Mouse (Mus musculus): ENCODE measurements around the gene Krtap1-3. TPM values are rescaled to one million over a fixed set of nuclear protein-coding genes. Genes with fewer than 3 reads are reported as not detected.

Gene Krtap1-3
- total and polyA plus RNA-seq, 2 experiments from 2014 or later, result not detected

- no peaks in the 10 kb centered on the region for H3K36me3 ChIP-seq (ENCODE audit: insufficient read depth, low read length)
- H3K9ac ChIP-seq (replicated peaks; ENCODE audit: low read length), result no peak overlapping the region
- 83% methylated on average over 6 of the region's 6 CpGs for WGBS
- H3K27ac ChIP-seq, result no peak overlapping the region
- ATAC-seq (no peak), DNase-seq (ENCODE audit: low spot score) (no peak)
- no peak overlapping the region for H3K4me2 ChIP-seq (ENCODE audit: low read depth, low read length)
- H3K4me1 ChIP-seq (ENCODE audit: insufficient read depth, low read length), result no peaks in the 10 kb centered on the region
- H3K27me3 ChIP-seq (ENCODE audit: insufficient read depth, low read length), result no peaks in the 10 kb centered on the region
- H3K4me3 ChIP-seq (ENCODE audit: low read length), result no peak overlapping the region
- no peak for TF ChIP-seq CTCF (IDR thresholded peaks at IDR 0.05; ENCODE audit: low read depth)
- no peaks in the 10 kb centered on the region for H3K9me3 ChIP-seq (ENCODE audit: low read length)
These were observed 28.6 kb downstream of the Krtap1-3 start for GRCm38 (mm10) chr11:99562580-99562979.

- Histone ChIP-seq H3K36me3 (ENCODE audit: insufficient read depth, low read length) (no peaks in the 10 kb centered on the region), H3K27ac (no peak within 1 kb of the TSS), H3K4me1 (ENCODE audit: insufficient read depth, low read length) (no peaks in the 10 kb centered on the region), H3K27me3 (ENCODE audit: insufficient read depth, low read length) (no peaks in the 10 kb centered on the region), H3K4me2 (ENCODE audit: low read depth, low read length) (no peak within 1 kb of the TSS), H3K9me3 (ENCODE audit: low read length) (no peaks in the 10 kb centered on the region), H3K4me3 (ENCODE audit: low read length) (no peak within 1 kb of the TSS), H3K9ac (replicated peaks; ENCODE audit: low read length) (no peak within 1 kb of the TSS)
- DNase-seq (ENCODE audit: low spot score) (no peak), ATAC-seq (no peak)
- no peak for TF ChIP-seq CTCF (IDR thresholded peaks at IDR 0.05; ENCODE audit: low read depth)
- 90% methylated on average over 9 of the region's 9 CpGs for WGBS
These were observed 31.8 kb downstream of the Krtap1-3 start, which contains the start of gene Gm11939 for GRCm38 (mm10) chr11:99559366-99559765. Gene Gm11939 (minus strand): TSS chr11:99559466.

- WGBS, result 85% methylated on average over 3 of the region's 3 CpGs
- TF ChIP-seq CTCF (IDR thresholded peaks at IDR 0.05; ENCODE audit: low read depth), result no peak
- Histone ChIP-seq H3K36me3 (ENCODE audit: insufficient read depth, low read length) (no peaks in the 10 kb centered on the region), H3K9ac (replicated peaks; ENCODE audit: low read length) (no peak overlapping the region), H3K4me2 (ENCODE audit: low read depth, low read length) (no peak overlapping the region), H3K4me1 (ENCODE audit: insufficient read depth, low read length) (no peaks in the 10 kb centered on the region), H3K9me3 (ENCODE audit: low read length) (no peaks in the 10 kb centered on the region), H3K27me3 (ENCODE audit: insufficient read depth, low read length) (no peaks in the 10 kb centered on the region), H3K27ac (no peak overlapping the region), H3K4me3 (ENCODE audit: low read length) (no peak overlapping the region)
- DNase-seq (ENCODE audit: low spot score) (no peak), ATAC-seq (no peak)
These were observed 33.0 kb downstream of the Krtap1-3 start for GRCm38 (mm10) chr11:99557976-99558745.

- no peaks in the 10 kb centered on the region for H3K27me3 ChIP-seq (ENCODE audit: insufficient read depth, low read length)
- no peaks in the 10 kb centered on the region for H3K36me3 ChIP-seq (ENCODE audit: insufficient read depth, low read length)
- ATAC-seq, result no peak
- 77% methylated on average over 2 of the region's 2 CpGs for WGBS
- no peak within 1 kb of the TSS for H3K4me2 ChIP-seq (ENCODE audit: low read depth, low read length)
- no peak within 1 kb of the TSS for H3K4me3 ChIP-seq (ENCODE audit: low read length)
- H3K27ac ChIP-seq, result no peak within 1 kb of the TSS
- no peaks in the 10 kb centered on the region for H3K9me3 ChIP-seq (ENCODE audit: low read length)
- TF ChIP-seq CTCF (IDR thresholded peaks at IDR 0.05; ENCODE audit: low read depth), result no peak
- H3K9ac ChIP-seq (replicated peaks; ENCODE audit: low read length), result no peak within 1 kb of the TSS
- DNase-seq (ENCODE audit: low spot score), result no peak
- no peaks in the 10 kb centered on the region for H3K4me1 ChIP-seq (ENCODE audit: insufficient read depth, low read length)
These were observed 34.4 kb downstream of the Krtap1-3 start, which contains the start of gene Krtap3-2 for GRCm38 (mm10) chr11:99556753-99557152. Gene Krtap3-2 (minus strand): TSS chr11:99556853.

GRCm38 (mm10) chr11:99556195-99556594, 34.9 kb downstream of the Krtap1-3 start:
- WGBS, result 89% methylated on average over 2 of the region's 2 CpGs

GRCm38 (mm10) chr11:99550765-99551164, 40.4 kb downstream of the Krtap1-3 start, which contains the start of gene Krtap3-3:
Gene Krtap3-3 (minus strand): TSS chr11:99550865.
- Histone ChIP-seq H3K27ac (no peak within 1 kb of the TSS), H3K36me3 (ENCODE audit: insufficient read depth, low read length) (no peaks in the 10 kb centered on the region), H3K9me3 (ENCODE audit: low read length) (no peaks in the 10 kb centered on the region), H3K4me3 (ENCODE audit: low read length) (no peak within 1 kb of the TSS), H3K4me1 (ENCODE audit: insufficient read depth, low read length) (no peaks in the 10 kb centered on the region), H3K27me3 (ENCODE audit: insufficient read depth, low read length) (no peaks in the 10 kb centered on the region), H3K9ac (replicated peaks; ENCODE audit: low read length) (no peak within 1 kb of the TSS), H3K4me2 (ENCODE audit: low read depth, low read length) (no peak within 1 kb of the TSS)
- DNase-seq (ENCODE audit: low spot score) (no peak), ATAC-seq (no peak)
- 75% methylated on average over 4 of the region's 4 CpGs for WGBS
- TF ChIP-seq CTCF (IDR thresholded peaks at IDR 0.05; ENCODE audit: low read depth), result no peak

More at GRCm38 (mm10) chr11:99556195-99556594, 34.9 kb downstream of the Krtap1-3 start:
- Histone ChIP-seq H3K9me3 (ENCODE audit: low read length) (no peaks in the 10 kb centered on the region), H3K27me3 (ENCODE audit: insufficient read depth, low read length) (no peaks in the 10 kb centered on the region), H3K36me3 (ENCODE audit: insufficient read depth, low read length) (no peaks in the 10 kb centered on the region), H3K4me2 (ENCODE audit: low read depth, low read length) (no peak overlapping the region), H3K27ac (no peak overlapping the region), H3K4me1 (ENCODE audit: insufficient read depth, low read length) (no peaks in the 10 kb centered on the region), H3K9ac (replicated peaks; ENCODE audit: low read length) (no peak overlapping the region), H3K4me3 (ENCODE audit: low read length) (no peak overlapping the region)
- ATAC-seq, result no peak
- DNase-seq (ENCODE audit: low spot score), result no peak
- no peak for TF ChIP-seq CTCF (IDR thresholded peaks at IDR 0.05; ENCODE audit: low read depth)

GRCm38 (mm10) chr11:99547892-99548291, 43.2 kb downstream of the Krtap1-3 start:
- Histone ChIP-seq H3K27ac (no peak overlapping the region), H3K4me1 (ENCODE audit: insufficient read depth, low read length) (no peaks in the 10 kb centered on the region), H3K36me3 (ENCODE audit: insufficient read depth, low read length) (no peaks in the 10 kb centered on the region), H3K27me3 (ENCODE audit: insufficient read depth, low read length) (no peaks in the 10 kb centered on the region), H3K9ac (replicated peaks; ENCODE audit: low read length) (no peak overlapping the region), H3K4me3 (ENCODE audit: low read length) (no peak overlapping the region), H3K4me2 (ENCODE audit: low read depth, low read length) (no peak overlapping the region), H3K9me3 (ENCODE audit: low read length) (no peaks in the 10 kb centered on the region)
- no peak for TF ChIP-seq CTCF (IDR thresholded peaks at IDR 0.05; ENCODE audit: low read depth)
- no peak for DNase-seq (ENCODE audit: low spot score)
- no peak for ATAC-seq

Other genes with a start within 250 kb of the Krtap1-3 start
Only the 30 nearest of the 36 such genes appear.
- 1.7 and 1.9 TPM in 2 replicates for gene Krt10, start 202.0 kb downstream of the Krtap1-3 start, total RNA-seq (2014; rRNA removed)
- gene Krt10, start 202.0 kb downstream of the Krtap1-3 start, polyA plus RNA-seq (2015; fragmentation: Nextera tagmentation; extraction: Ambion mirVana), result 40.4 and 45.1 TPM in 2 replicates
- 0.68 TPM in 2 replicates for gene Krt12, start 169.1 kb downstream of the Krtap1-3 start, total RNA-seq (2014; rRNA removed)
- gene Krt12, start 169.1 kb downstream of the Krtap1-3 start, polyA plus RNA-seq (2015; fragmentation: Nextera tagmentation; extraction: Ambion mirVana), result 0.50 and 0.53 TPM in 2 replicates
- 0.18 TPM in 1 of 2 replicates, not detected in the other for gene Krt20, start 153.2 kb downstream of the Krtap1-3 start, total RNA-seq (2014; rRNA removed)
- gene Krt20, start 153.2 kb downstream of the Krtap1-3 start, polyA plus RNA-seq (2015; fragmentation: Nextera tagmentation; extraction: Ambion mirVana), result 0.11 and 0.24 TPM in 2 replicates
- gene Krt23, start 98.2 kb downstream of the Krtap1-3 start, total RNA-seq (2014; rRNA removed), result not detected in 2 replicates
- 0.40 and 0.41 TPM in 2 replicates for gene Krt23, start 98.2 kb downstream of the Krtap1-3 start, polyA plus RNA-seq (2015; fragmentation: Nextera tagmentation; extraction: Ambion mirVana)
- not detected in 2 replicates for gene Krt39, start 70.0 kb downstream of the Krtap1-3 start, total RNA-seq (2014; rRNA removed)
- not detected in 2 replicates for gene Krt39, start 70.0 kb downstream of the Krtap1-3 start, polyA plus RNA-seq (2015; fragmentation: Nextera tagmentation; extraction: Ambion mirVana)
- gene Krt40, start 48.2 kb downstream of the Krtap1-3 start, total RNA-seq (2014; rRNA removed), result not detected in 2 replicates
- gene Krt40, start 48.2 kb downstream of the Krtap1-3 start, polyA plus RNA-seq (2015; fragmentation: Nextera tagmentation; extraction: Ambion mirVana), result not detected in 2 replicates
- not detected in 2 replicates for gene Krtap3-3, start 40.5 kb downstream of the Krtap1-3 start, total RNA-seq (2014; rRNA removed)
- gene Krtap3-3, start 40.5 kb downstream of the Krtap1-3 start, polyA plus RNA-seq (2015; fragmentation: Nextera tagmentation; extraction: Ambion mirVana), result not detected in 2 replicates
- gene Krtap3-2, start 34.5 kb downstream of the Krtap1-3 start, total RNA-seq (2014; rRNA removed), result not detected in 2 replicates
- gene Krtap3-2, start 34.5 kb downstream of the Krtap1-3 start, polyA plus RNA-seq (2015; fragmentation: Nextera tagmentation; extraction: Ambion mirVana), result not detected in 2 replicates
- gene Gm11939, start 31.9 kb downstream of the Krtap1-3 start, total RNA-seq (2014; rRNA removed), result not detected in 2 replicates
- gene Gm11939, start 31.9 kb downstream of the Krtap1-3 start, polyA plus RNA-seq (2015; fragmentation: Nextera tagmentation; extraction: Ambion mirVana), result not detected in 2 replicates
- not detected in 2 replicates for gene Krtap3-1, start 24.7 kb downstream of the Krtap1-3 start, total RNA-seq (2014; rRNA removed)
- not detected in 2 replicates for gene Krtap3-1, start 24.7 kb downstream of the Krtap1-3 start, polyA plus RNA-seq (2015; fragmentation: Nextera tagmentation; extraction: Ambion mirVana)
- gene Krtap1-5, start 10.3 kb downstream of the Krtap1-3 start, total RNA-seq (2014; rRNA removed), result not detected in 2 replicates
- gene Krtap1-5, start 10.3 kb downstream of the Krtap1-3 start, polyA plus RNA-seq (2015; fragmentation: Nextera tagmentation; extraction: Ambion mirVana), result not detected in 2 replicates
- gene Krtap1-4, start 7.7 kb downstream of the Krtap1-3 start, total RNA-seq (2014; rRNA removed), result not detected in 2 replicates
- gene Krtap1-4, start 7.7 kb downstream of the Krtap1-3 start, polyA plus RNA-seq (2015; fragmentation: Nextera tagmentation; extraction: Ambion mirVana), result not detected in 2 replicates
- gene Krtap9-3, start 6.8 kb upstream of the Krtap1-3 start, total RNA-seq (2014; rRNA removed), result not detected in 2 replicates
- gene Krtap9-3, start 6.8 kb upstream of the Krtap1-3 start, polyA plus RNA-seq (2015; fragmentation: Nextera tagmentation; extraction: Ambion mirVana), result not detected in 2 replicates
- gene Gm11938, start 12.0 kb upstream of the Krtap1-3 start, total RNA-seq (2014; rRNA removed), result not detected in 2 replicates
- gene Gm11938, start 12.0 kb upstream of the Krtap1-3 start, polyA plus RNA-seq (2015; fragmentation: Nextera tagmentation; extraction: Ambion mirVana), result not detected in 2 replicates
- not detected in 2 replicates for gene Gm11937, start 18.9 kb upstream of the Krtap1-3 start, total RNA-seq (2014; rRNA removed)
- gene Gm11937, start 18.9 kb upstream of the Krtap1-3 start, polyA plus RNA-seq (2015; fragmentation: Nextera tagmentation; extraction: Ambion mirVana), result not detected in 2 replicates
- gene Krtap2-4, start 23.5 kb upstream of the Krtap1-3 start, total RNA-seq (2014; rRNA removed), result 2.8 TPM in 1 of 2 replicates, not detected in the other
- gene Krtap2-4, start 23.5 kb upstream of the Krtap1-3 start, polyA plus RNA-seq (2015; fragmentation: Nextera tagmentation; extraction: Ambion mirVana), result not detected in 2 replicates
- not detected in 2 replicates for gene Gm11562, start 29.1 kb upstream of the Krtap1-3 start, total RNA-seq (2014; rRNA removed)
- not detected in 2 replicates for gene Gm11562, start 29.1 kb upstream of the Krtap1-3 start, polyA plus RNA-seq (2015; fragmentation: Nextera tagmentation; extraction: Ambion mirVana)
- not detected in 2 replicates for gene Krtap4-1, start 36.9 kb upstream of the Krtap1-3 start, total RNA-seq (2014; rRNA removed)
- not detected in 2 replicates for gene Krtap4-1, start 36.9 kb upstream of the Krtap1-3 start, polyA plus RNA-seq (2015; fragmentation: Nextera tagmentation; extraction: Ambion mirVana)
- gene Krtap4-2, start 43.7 kb upstream of the Krtap1-3 start, total RNA-seq (2014; rRNA removed), result not detected in 2 replicates
- gene Krtap4-2, start 43.7 kb upstream of the Krtap1-3 start, polyA plus RNA-seq (2015; fragmentation: Nextera tagmentation; extraction: Ambion mirVana), result not detected in 2 replicates
- gene Krtap4-7, start 52.8 kb upstream of the Krtap1-3 start, total RNA-seq (2014; rRNA removed), result not detected in 2 replicates
- gene Krtap4-7, start 52.8 kb upstream of the Krtap1-3 start, polyA plus RNA-seq (2015; fragmentation: Nextera tagmentation; extraction: Ambion mirVana), result not detected in 2 replicates
- not detected in 2 replicates for gene Gm11555, start 58.9 kb upstream of the Krtap1-3 start, total RNA-seq (2014; rRNA removed)
- gene Gm11555, start 58.9 kb upstream of the Krtap1-3 start, polyA plus RNA-seq (2015; fragmentation: Nextera tagmentation; extraction: Ambion mirVana), result not detected in 2 replicates
- gene Gm11563, start 67.6 kb upstream of the Krtap1-3 start, total RNA-seq (2014; rRNA removed), result not detected in 2 replicates
- gene Gm11563, start 67.6 kb upstream of the Krtap1-3 start, polyA plus RNA-seq (2015; fragmentation: Nextera tagmentation; extraction: Ambion mirVana), result not detected in 2 replicates
- gene Krtap4-6, start 74.6 kb upstream of the Krtap1-3 start, total RNA-seq (2014; rRNA removed), result not detected in 2 replicates
- gene Krtap4-6, start 74.6 kb upstream of the Krtap1-3 start, polyA plus RNA-seq (2015; fragmentation: Nextera tagmentation; extraction: Ambion mirVana), result not detected in 2 replicates
- gene Gm14190, start 99.4 kb upstream of the Krtap1-3 start, total RNA-seq (2014; rRNA removed), result not detected in 2 replicates
- gene Gm14190, start 99.4 kb upstream of the Krtap1-3 start, polyA plus RNA-seq (2015; fragmentation: Nextera tagmentation; extraction: Ambion mirVana), result not detected in 2 replicates
- not detected in 2 replicates for gene Gm14180, start 143.0 kb upstream of the Krtap1-3 start, total RNA-seq (2014; rRNA removed)
- not detected in 2 replicates for gene Gm14180, start 143.0 kb upstream of the Krtap1-3 start, polyA plus RNA-seq (2015; fragmentation: Nextera tagmentation; extraction: Ambion mirVana)
- not detected in 2 replicates for gene Gm11595, start 181.6 kb upstream of the Krtap1-3 start, total RNA-seq (2014; rRNA removed)
- gene Gm11595, start 181.6 kb upstream of the Krtap1-3 start, polyA plus RNA-seq (2015; fragmentation: Nextera tagmentation; extraction: Ambion mirVana), result not detected in 2 replicates
- gene Krtap4-8, start 189.4 kb upstream of the Krtap1-3 start, total RNA-seq (2014; rRNA removed), result not detected in 2 replicates
- not detected in 2 replicates for gene Krtap4-8, start 189.4 kb upstream of the Krtap1-3 start, polyA plus RNA-seq (2015; fragmentation: Nextera tagmentation; extraction: Ambion mirVana)
- gene Krtap4-9, start 193.9 kb upstream of the Krtap1-3 start, total RNA-seq (2014; rRNA removed), result not detected in 2 replicates
- gene Krtap4-9, start 193.9 kb upstream of the Krtap1-3 start, polyA plus RNA-seq (2015; fragmentation: Nextera tagmentation; extraction: Ambion mirVana), result not detected in 2 replicates
- not detected in 2 replicates for gene Gm11596, start 202.1 kb upstream of the Krtap1-3 start, total RNA-seq (2014; rRNA removed)
- gene Gm11596, start 202.1 kb upstream of the Krtap1-3 start, polyA plus RNA-seq (2015; fragmentation: Nextera tagmentation; extraction: Ambion mirVana), result not detected in 2 replicates
- not detected in 2 replicates for gene Gm11569, start 207.6 kb upstream of the Krtap1-3 start, total RNA-seq (2014; rRNA removed)
- not detected in 2 replicates for gene Gm11569, start 207.6 kb upstream of the Krtap1-3 start, polyA plus RNA-seq (2015; fragmentation: Nextera tagmentation; extraction: Ambion mirVana)